Mouse (Mus musculus) lung, embryonic 14.5 days (tissue): ENCODE measurements at regions not wholly inside any gene's neighbourhood (a gene's known extent, or its start where the extent isn't known, plus 50 kb on each side); places are given as distances from the start of the nearest gene placed in this dataset.

Experiments used
- ATAC-seq: fragments of 200-750 bp; cut with Nextera tagmentation; 2 replicates; pipeline ENCODE4 v1.8.0; 2017; ENCODE audit warnings: mild to moderate bottlenecking, moderate TSS enrichment, moderate library complexity; ENCODE audit not compliant: insufficient read depth
- DNase-seq: peaks from one replicate; pipeline ENCODE4 v3.0.0-alpha.2; 2015
- H3K27ac ChIP-seq: fragments of 300-500 bp; sonication (generic); 2 replicates; pipeline ENCODE4 v1.5.1; 2014; ENCODE audit warnings: low read depth, mild to moderate bottlenecking, moderate library complexity
- H3K27me3 ChIP-seq: fragments of 300-500 bp; sonication (generic); 2 replicates; pipeline ENCODE4 v1.6.1; 2014; ENCODE audit warnings: low read length, control low read depth; ENCODE audit not compliant: insufficient read depth
- H3K36me3 ChIP-seq: fragments of 300-500 bp; sonication (generic); 2 replicates; pipeline ENCODE4 v1.6.1; 2014; ENCODE audit warnings: control low read depth; ENCODE audit not compliant: insufficient read depth
- H3K4me1 ChIP-seq: fragments of 300-500 bp; sonication (generic); 2 replicates; pipeline ENCODE4 v1.6.1; 2014; ENCODE audit warnings: antibody characterized with exemption, control low read depth; ENCODE audit not compliant: insufficient read depth
- H3K4me2 ChIP-seq: fragments of 300-500 bp; sonication (generic); 2 replicates; pipeline ENCODE4 v1.6.1; 2014; ENCODE audit warnings: mild to moderate bottlenecking
- H3K4me3 ChIP-seq: fragments of 300-500 bp; sonication (generic); 2 replicates; pipeline ENCODE4 v1.5.1; 2014; ENCODE audit warnings: low read depth, low read length
- H3K9ac ChIP-seq: fragments of 300-500 bp; sonication (generic); 2 replicates; pipeline ENCODE4 v1.6.1; 2014
- H3K9me3 ChIP-seq: fragments of 300-500 bp; sonication (generic); 2 replicates; pipeline ENCODE4 v1.6.1; 2016; ENCODE audit warnings: low read depth, low read length, control low read depth
- CTCF ChIP-seq: IDR thresholded peaks from 2 replicates; pipeline ENCODE4 v1.5.1; 2016; ENCODE audit warnings: antibody characterized with exemption, low read depth
- WGBS: fragments of 180-500 bp; shearing (Covaris S2); extraction: QIAGEN DNeasy Blood & Tissue Kit; methylation state at CpG from one replicate; pipeline ENCODE4 v1.1.7; 2014; 5-methylcytosine and 5-hydroxymethylcytosine counted together

- H3K4me2 ChIP-seq = no peak overlapping the region
- H3K27ac ChIP-seq = no peak overlapping the region
- no peaks in the 10 kb centered on the region for H3K9me3 ChIP-seq
- no peaks in the 10 kb centered on the region for H3K27me3 ChIP-seq
- TF ChIP-seq CTCF = no peak
- ATAC-seq (no peak), DNase-seq (peak; percentile 7)
- WGBS = 53% methylated on average over 6 of the region's 6 CpGs
- no peak overlapping the region for H3K4me3 ChIP-seq
- H3K36me3 ChIP-seq = no peaks in the 10 kb centered on the region
- H3K9ac ChIP-seq = no peak overlapping the region
- no peaks in the 10 kb centered on the region for H3K4me1 ChIP-seq
Observed at GRCm38 (mm10) chr6:143561316-143562088, 394.5 kb downstream of the Etnk1 start.

DNA sequence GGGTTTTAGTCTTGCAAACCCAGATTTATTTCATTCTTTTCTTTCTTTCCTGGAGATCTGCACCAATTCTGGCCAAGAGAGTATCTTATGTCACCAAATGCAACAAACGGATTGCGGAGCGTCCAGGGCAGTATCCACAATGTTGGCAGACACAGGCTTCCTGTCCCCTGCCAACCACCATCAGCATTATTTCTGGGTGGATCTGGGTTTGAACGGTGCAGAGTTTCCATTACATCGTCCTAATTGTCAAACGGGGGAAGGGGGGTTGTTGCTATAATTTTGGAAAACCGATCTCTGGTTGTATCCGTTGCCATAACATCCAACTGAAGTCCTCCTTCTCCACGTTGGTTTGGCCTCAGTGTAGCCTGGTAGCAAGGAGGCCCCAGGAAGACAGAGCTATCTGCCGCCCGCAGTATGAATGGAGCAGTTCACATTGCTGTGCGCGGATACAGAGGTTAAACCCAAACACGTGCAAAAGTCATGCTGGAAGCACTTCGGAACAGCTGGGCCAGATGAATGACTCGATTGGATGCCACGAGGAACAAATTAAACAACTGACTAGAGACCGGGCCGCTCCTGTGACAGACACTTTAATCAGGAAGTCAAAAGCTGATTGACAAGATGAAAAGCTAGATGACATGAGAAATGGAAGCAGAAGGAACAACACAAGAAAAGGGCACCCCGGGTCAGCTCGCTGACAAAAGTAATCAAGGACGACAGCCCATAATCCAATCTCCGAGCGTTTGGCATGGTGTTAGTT is 404.5 kb downstream of the Etnk1 start:
- H3K9me3 ChIP-seq = no peaks in the 10 kb centered on the region; the same call in 1 of the 2 replicates
- no peak for DNase-seq
- no peak overlapping the region for H3K9ac ChIP-seq
- no peak for TF ChIP-seq CTCF
- H3K4me2 ChIP-seq = no peak overlapping the region
- no peaks in the 10 kb centered on the region for H3K4me1 ChIP-seq
- no peaks in the 10 kb centered on the region for H3K36me3 ChIP-seq
- H3K4me3 ChIP-seq = no peak overlapping the region
- ATAC-seq = no peak
- WGBS = 75% methylated on average over 24 of the region's 24 CpGs
- no peaks in the 10 kb centered on the region for H3K27me3 ChIP-seq
- no peak overlapping the region for H3K27ac ChIP-seq

GRCm38 (mm10) chr6:143579223-143579622 is 412.2 kb downstream of the Etnk1 start:
- H3K9ac ChIP-seq = no peak overlapping the region
- H3K27me3 ChIP-seq = no peaks in the 10 kb centered on the region
- WGBS = 85% methylated on average over 1 of the region's 1 CpGs
- no peak for DNase-seq
- no peaks in the 10 kb centered on the region for H3K4me1 ChIP-seq
- H3K4me3 ChIP-seq = no peak overlapping the region
- no peak for ATAC-seq
- H3K9me3 ChIP-seq = no peaks in the 10 kb centered on the region
- H3K4me2 ChIP-seq = no peak overlapping the region
- H3K27ac ChIP-seq = no peak overlapping the region
- no peaks in the 10 kb centered on the region for H3K36me3 ChIP-seq
- TF ChIP-seq CTCF = no peak

DNA sequence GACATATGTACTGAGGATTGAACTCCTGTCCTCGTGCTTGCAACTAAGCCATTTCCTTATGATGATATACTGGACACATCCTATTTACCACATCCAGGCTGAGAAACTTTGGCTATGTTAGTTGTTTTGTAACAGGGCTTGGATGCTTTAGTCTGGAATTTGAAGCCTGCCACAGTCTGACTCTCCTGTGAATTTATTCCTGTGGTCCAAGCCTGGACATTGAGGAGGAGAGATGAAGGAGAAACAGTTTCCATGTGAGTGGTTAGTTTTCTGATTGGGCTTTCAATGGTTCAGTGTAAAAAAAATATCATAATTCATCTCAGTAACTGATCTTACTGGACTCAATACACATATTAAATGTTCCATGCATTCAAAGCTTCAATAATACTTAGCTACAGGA is 422.6 kb downstream of the Etnk1 start:
- Histone ChIP-seq H3K36me3 (no peaks in the 10 kb centered on the region), H3K4me2 (no peak overlapping the region), H3K9ac (no peak overlapping the region), H3K27me3 (no peaks in the 10 kb centered on the region), H3K27ac (no peak overlapping the region), H3K4me3 (no peak overlapping the region), H3K9me3 (no peaks in the 10 kb centered on the region), H3K4me1 (no peaks in the 10 kb centered on the region)
- DNase-seq = no peak
- no peak for ATAC-seq
- 48% methylated on average over 1 of the region's 1 CpGs for WGBS
- TF ChIP-seq CTCF = no peak

DNA sequence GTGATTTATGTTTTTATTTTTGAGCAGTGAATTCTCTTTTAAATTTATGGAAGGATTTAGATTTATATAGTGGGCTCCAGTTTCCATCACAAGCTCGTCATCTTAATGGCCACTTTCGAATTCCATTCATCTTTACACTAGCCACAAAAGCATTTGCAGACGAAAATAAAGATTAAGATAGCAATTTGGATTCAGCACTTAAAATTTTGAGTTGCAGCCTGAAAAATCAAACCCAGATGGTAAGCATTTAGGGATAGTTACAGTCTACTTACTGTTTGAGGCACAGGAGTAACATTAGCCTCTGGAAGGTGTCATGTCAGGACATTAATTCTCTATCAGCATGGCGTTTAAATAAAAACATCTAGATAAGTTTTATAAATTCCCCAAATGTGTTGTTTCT is 423.2 kb downstream of the Etnk1 start:
- 46% methylated on average over 4 of the region's 4 CpGs for WGBS
- H3K9me3 ChIP-seq = no peaks in the 10 kb centered on the region
- ATAC-seq (no peak), DNase-seq (no peak)
- H3K4me1 ChIP-seq = no peaks in the 10 kb centered on the region
- no peak overlapping the region for H3K27ac ChIP-seq
- H3K27me3 ChIP-seq = no peaks in the 10 kb centered on the region
- H3K4me2 ChIP-seq = no peak overlapping the region
- no peaks in the 10 kb centered on the region for H3K36me3 ChIP-seq
- no peak overlapping the region for H3K9ac ChIP-seq
- TF ChIP-seq CTCF = no peak
- no peak overlapping the region for H3K4me3 ChIP-seq

GRCm38 (mm10) chr6:143592490-143592889 is 425.5 kb downstream of the Etnk1 start:
- no peak overlapping the region for H3K4me2 ChIP-seq
- no peak overlapping the region for H3K27ac ChIP-seq
- ATAC-seq (no peak), DNase-seq (peak; percentile 39)
- TF ChIP-seq CTCF = peak; percentile 34; the same call in 1 of the 2 replicates
- no peak overlapping the region for H3K9ac ChIP-seq
- H3K36me3 ChIP-seq = no peaks in the 10 kb centered on the region
- H3K4me1 ChIP-seq = no peaks in the 10 kb centered on the region
- 84% methylated on average over 3 of the region's 3 CpGs for WGBS
- no peak overlapping the region for H3K4me3 ChIP-seq
- H3K27me3 ChIP-seq = no peaks in the 10 kb centered on the region
- no peaks in the 10 kb centered on the region for H3K9me3 ChIP-seq

DNA sequence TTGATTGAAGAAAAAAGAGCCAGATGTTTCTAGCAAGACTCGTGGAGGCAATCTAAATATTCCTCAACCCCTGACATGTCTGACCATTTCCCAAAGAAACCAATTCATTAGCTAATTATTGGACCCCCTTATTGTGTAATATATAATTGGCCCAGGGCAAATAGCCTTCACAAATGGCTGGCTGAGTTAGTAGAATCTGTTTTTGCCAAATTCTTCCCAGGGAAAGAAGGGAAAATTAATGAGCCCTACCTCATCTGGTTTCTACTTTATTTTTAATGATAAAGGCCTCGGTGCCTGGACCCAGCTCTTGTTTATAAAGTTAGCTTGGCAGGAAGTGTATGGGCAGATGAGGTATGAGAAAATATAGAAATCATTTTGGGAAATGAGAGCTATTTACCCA is 428.5 kb downstream of the Etnk1 start:
- WGBS = 30% methylated on average over 2 of the region's 2 CpGs
- ATAC-seq = no peak
- no peak overlapping the region for H3K9ac ChIP-seq
- H3K4me1 ChIP-seq = no peaks in the 10 kb centered on the region
- no peak overlapping the region for H3K4me3 ChIP-seq
- H3K36me3 ChIP-seq = no peaks in the 10 kb centered on the region
- H3K9me3 ChIP-seq = no peaks in the 10 kb centered on the region
- TF ChIP-seq CTCF = no peak
- DNase-seq = no peak
- H3K27me3 ChIP-seq = no peaks in the 10 kb centered on the region
- no peak overlapping the region for H3K27ac ChIP-seq
- H3K4me2 ChIP-seq = no peak overlapping the region
